Mouse (Mus musculus) liver, adult (tissue): ENCODE data around the gene Cpsf4l.

ENCODE experiments used
- GATA4 ChIP-seq: IDR thresholded peaks from 2 replicates; pipeline ENCODE4 v1.6.1; 2014; ENCODE audit warnings: mild to moderate bottlenecking, low read length; ENCODE audit not compliant: insufficient replicate concordance

The Cpsf4l gene

GRCm38 (mm10) chr11:113648690-113649352, 61.0 kb downstream of the Cpsf4l start, which contains the start of gene Cog1:
Gene Cog1 (plus strand): TSS chr11:113649169.
- no peak for TF ChIP-seq GATA4
